Mouse (Mus musculus) cerebellum, adult 11 months (tissue): ENCODE data around the gene Myl6b.
"Not testable (repeated sequence)": the region's sequence is repeated elsewhere in the genome, so short reads cannot be mapped to it uniquely, and the experiment has no call there.

ENCODE experiments used
- DNase-seq: peaks from one replicate; pipeline ENCODE4 v3.0.0; 2022

The Myl6b gene

DNA sequence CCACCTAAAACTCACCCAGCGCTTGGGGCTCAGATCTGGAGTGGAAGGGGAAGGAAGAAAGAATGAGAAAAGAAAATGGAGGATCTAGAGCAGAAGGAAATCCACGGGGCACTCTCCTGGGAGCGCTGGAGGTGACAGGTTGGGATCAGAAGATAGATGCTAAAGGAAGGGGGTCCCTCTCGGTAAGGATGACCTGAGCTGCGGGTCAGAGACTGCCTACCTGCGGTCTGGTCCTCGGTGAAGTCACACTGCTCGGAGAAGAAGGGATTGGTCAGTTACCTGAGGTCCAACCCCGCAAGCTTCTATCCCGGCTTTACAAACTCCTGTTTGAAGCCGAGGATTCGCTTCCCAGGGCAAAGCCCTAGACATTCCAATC lies 5.2 kb downstream of the Myl6b start:
- no peak for DNase-seq

DNA sequence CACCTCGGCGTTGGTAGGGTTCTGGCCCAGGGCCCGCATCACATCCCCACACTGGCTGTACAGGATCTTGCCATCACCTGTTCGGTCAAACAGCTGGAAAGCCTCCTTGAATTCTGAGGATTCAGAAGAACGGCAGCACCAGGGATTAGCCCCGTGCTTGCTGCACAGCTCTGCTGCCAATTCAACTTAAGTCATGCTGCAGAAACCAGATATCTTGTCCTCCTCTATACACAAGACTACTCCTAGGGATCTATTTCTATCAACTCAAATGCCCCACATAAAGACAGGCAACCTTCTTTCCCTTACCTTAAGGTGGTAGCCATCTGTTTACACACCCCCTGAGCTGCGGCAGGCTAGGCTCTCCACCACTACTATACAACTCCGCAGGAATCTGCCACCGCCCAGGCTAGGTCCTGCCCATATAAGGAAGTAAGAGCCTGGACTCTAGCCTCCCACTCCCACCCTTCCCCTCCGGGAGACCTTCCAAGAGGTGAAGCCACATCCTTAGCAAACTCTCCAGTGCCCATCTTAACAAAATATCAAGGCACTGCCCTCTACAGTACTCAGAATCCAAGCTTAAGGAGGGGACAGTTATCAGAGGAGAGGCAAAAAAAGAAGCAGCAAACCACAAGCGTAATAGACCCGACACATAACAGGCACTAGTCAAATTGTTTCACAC lies 5.7 kb downstream of the Myl6b start:
- peak; percentile 50 for DNase-seq

DNA sequence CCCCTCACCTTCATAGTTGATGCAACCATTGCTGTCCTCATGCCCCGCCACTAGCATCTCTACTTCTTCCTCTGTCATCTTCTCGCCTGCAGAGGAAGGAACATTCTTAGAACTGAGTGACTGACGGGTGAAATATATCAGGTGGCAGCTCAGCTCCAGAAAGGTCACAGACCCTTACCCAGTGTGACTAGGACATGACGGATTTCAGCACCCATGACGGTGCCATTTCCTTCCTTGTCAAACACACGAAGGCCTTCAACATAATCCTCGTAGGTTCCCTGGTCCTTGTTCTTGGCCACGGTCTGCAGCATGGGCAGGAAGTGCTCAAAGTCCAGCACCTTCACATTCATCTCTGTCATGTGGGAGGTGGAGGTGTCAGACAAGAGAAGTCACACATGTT lies 6.4 kb downstream of the Myl6b start:
- DNase-seq, result not testable (repeated sequence)

DNA sequence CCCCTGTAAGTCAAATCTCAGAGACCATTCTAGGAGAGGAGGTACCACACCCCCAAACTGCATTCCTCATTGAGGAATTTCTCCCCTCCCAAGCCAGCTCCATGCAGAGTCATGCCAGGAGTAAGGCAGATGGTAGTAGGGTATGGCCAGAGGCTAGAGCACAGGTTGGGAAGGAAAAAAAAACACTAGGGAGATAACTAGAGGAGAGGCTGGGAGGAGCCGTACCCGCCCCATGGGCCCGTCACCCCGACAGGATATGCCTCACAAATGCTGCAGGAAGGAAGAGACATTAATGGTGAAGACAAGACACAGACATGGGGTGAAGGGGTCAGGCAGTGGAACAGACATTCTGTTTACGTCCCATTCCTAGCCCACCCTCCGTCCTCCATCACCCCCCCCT lies 7.0 kb downstream of the Myl6b start:
- DNase-seq, result no peak

DNA sequence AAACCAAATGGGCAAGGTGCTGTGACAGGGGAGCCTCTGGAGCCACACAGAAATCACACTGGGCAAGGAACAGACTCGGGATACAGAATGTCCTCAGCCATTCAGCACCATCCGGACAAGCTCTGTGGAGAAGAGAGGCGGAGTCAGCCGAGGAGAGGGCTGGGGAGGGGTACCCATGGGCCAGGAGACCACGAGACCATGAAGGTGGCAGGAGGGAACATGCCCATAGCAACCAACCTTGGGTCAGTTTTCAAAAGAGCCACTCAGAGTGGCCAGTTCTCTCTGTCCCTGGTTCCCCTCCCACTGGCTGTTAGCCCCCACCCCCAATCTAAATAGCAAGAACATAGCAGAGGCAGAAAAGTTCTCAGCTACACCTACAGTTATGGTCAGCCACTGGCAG lies 7.6 kb downstream of the Myl6b start:
- DNase-seq, result no peak

DNA sequence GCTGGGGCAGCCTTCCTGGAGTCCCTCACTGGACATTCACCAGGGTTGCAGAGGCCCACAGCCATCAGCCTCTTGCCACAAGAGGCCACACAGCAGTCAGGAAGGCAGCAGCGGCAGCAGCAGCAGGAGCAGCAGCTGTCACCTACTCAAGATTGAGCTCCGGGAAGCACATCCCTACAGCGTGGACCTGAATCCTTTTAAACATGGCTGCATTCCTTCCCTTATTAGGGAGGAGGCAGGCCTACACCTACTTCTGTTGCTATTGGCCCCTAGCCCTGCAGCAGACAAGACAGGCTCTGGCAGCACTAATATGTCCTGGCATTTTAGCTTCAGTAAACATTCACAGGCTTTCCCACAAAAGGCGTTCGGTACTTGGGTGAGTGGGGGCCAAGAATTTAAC lies 8.3 kb downstream of the Myl6b start:
- no peak for DNase-seq

DNA sequence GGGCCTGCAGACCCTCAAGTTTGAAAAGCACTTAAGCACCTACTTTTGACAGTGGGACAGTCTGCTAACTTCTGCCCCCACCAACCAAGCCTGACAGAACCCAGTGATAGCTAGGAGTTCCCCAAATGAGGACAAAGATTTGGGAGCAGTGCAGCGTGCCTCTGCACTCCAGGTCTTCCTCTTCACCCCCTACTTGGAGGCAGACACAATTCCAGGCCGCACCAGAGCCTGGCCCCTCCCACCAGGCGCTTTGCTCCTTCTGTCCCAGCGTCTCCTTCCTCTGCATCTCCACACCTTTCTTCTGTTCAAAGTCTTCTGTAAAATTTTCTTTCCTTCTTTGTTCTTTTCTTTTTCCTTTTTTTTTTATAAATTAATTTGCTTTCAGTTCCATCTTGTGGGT lies 8.7 kb downstream of the Myl6b start:
- no peak for DNase-seq

DNA sequence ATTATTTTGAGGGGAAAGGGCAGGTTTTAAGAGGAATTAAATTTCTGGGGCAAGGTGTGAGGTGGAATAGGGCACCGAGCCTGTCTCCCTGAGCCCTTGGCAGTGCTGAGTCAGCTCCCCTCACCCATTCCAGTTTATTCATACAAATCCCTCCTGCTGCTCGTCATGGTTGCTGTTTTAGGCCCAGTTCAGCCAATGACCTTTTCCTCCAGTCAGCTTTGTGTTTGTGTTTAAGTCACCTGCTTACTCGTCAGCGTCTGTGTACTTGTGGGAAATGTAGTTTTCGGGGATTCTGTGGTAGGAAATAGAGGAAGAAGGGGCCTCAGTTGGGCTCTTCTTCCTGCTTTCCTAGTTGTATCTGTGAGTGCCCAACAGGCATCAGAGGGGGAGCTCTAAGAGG lies 9.1 kb downstream of the Myl6b start:
- DNase-seq, result no peak

DNA sequence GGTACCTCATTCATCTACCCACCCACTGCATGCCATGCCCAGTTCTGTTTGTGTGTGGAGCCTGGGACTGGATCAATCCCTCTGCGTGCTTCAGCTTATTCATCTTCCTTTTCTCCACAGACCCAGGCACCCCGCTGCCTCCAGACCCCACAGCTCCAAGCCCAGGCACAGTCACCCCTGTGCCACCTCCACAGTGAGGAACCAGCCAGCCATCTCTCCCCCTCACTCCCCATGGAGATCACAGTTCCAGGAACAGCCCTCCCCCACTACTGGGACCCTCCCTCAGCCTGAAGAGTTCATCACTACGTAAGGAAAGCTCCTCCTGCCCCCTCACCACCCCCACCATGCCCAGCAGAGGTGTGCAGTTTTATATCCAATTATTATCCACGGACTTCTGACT lies 9.7 kb downstream of the Myl6b start:
- DNase-seq, result no peak

DNA sequence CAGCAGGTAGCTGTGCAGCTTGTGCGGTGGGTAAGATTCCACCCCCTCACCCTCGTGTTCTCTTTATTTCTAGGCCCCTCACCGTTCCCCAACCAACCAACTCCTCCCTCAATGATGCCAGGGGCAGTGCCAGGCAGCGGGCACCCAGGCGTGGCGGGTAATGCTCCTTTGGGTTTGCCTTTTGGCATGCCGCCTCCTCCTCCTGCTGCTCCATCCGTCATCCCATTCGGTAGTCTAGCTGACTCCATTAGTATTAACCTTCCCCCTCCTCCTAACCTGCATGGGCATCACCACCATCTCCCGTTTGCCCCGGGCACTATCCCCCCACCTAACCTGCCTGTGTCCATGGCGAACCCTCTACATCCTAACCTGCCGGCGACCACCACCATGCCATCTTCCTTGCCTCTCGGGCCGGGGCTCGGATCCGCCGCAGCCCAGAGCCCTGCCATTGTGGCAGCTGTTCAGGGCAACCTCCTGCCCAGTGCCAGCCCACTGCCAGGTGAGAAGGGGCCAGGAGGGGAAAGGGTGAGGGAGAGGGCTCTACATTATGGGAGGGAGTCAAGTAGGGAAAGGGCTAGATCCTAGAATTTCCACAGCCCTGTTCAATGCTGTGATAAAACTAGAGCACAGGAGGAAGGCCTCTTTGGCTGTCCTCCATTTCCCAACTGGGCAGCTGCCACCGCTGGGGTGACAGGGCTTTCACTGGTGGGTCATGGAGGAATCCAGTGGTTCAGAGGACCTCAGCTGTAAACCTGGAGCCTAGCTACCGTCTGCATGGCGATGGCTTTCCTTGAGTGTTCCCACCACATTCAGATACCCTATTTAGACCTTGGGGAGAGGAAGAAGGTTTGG lies 10.4 kb downstream of the Myl6b start:
- peak; percentile 56 for DNase-seq

DNA sequence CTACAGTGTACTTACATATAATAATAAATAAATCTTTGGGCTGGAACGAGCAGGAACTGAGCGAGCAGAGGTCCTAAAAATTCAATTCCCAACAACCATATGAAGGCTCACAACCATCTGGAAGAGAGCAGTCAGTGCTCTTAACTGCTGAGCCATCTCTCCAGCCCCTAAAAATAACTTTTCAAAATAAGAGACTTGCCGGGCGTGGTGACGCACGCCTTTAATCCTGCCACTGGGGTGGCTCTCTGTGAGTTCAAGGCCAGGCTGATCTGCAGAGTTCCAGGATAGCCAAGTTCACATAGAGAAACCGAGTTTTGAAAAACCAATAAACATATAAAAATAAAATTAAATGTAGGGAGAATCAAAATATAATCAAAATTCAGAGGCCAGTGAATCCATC lies 12.1 kb downstream of the Myl6b start:
- no peak for DNase-seq

DNA sequence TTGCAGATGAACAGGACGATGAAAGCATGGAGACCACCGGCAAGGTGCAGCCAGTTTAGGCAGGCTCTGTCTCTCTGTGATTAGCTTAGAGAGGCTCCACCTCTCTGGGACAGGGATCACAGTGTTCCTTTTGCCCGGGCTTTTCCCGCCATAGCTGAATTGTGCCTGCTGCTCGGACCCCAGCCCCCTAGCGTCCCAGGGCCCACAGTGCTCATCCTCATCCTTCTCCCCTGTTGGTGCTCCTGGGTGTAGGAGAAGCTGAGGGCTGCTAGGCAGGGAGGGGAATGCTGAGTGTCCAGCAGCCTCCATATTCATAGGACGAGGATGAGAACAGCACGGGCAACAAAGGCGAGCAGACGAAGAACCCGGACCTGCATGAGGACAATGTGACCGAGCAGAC lies 24.1 kb downstream of the Myl6b start:
- no peak for DNase-seq

DNA sequence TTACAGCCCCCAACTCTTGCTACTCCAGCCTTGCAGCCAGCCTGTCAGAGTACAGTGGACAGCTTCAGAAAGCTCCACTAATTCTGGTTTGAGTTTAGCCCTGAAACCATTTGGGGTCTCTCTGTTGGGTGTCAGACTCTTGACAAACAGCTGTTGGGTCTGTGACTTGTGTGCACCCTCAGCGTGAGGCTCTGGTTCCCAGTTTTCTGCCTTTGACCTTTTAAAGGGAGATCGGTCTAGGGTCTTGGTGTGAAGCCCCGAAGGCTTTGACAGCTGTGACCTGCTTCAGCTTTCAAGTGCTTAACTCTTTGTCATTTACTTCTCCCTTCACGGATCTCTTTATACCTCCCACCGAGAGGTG lies 38.2 kb downstream of the Myl6b start:
- DNase-seq, result no peak

DNA sequence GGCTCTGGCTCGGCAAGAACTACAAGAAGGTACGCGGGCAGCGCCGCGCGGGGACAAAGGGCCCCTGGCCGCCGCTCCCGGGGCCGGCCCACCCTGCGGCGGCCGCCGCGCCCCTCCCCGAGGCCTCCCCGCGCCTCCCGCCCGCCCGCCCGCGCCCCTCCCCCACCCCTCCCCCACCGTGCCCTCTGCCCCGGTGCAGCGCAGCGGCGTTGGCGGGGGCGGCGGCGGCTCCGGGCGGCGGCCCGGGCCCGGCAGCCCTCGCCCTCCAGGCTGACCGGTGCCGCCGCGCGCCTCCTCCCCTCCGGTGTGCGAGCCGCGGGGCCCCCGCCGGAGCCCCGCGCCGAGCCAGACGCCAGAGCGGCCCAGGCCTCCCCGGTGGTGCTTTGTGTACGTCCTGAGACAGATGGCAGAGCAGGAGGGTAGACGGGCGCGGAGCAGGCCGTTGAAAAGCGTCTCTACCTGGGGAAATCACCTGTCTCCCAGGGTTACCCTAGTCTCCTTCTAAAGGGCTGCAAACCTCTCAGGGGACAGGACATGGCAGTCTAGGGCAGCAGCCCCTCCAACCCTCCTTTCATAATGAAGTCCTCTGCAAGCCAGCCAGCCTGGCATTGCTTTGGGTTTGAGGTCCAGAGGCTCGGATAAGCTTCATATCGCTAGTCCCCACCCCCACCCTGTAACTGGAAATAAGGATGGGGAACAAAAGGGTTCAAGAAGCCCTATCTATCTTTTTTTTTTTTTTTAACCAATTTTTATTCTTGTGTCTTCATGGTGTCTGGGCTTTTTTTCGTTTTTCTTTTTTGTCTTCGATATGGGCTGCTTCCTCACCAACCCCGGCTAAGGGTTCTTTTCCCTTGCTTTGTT lies 38.8 kb downstream of the Myl6b start:
- DNase-seq, result peak; percentile 60

DNA sequence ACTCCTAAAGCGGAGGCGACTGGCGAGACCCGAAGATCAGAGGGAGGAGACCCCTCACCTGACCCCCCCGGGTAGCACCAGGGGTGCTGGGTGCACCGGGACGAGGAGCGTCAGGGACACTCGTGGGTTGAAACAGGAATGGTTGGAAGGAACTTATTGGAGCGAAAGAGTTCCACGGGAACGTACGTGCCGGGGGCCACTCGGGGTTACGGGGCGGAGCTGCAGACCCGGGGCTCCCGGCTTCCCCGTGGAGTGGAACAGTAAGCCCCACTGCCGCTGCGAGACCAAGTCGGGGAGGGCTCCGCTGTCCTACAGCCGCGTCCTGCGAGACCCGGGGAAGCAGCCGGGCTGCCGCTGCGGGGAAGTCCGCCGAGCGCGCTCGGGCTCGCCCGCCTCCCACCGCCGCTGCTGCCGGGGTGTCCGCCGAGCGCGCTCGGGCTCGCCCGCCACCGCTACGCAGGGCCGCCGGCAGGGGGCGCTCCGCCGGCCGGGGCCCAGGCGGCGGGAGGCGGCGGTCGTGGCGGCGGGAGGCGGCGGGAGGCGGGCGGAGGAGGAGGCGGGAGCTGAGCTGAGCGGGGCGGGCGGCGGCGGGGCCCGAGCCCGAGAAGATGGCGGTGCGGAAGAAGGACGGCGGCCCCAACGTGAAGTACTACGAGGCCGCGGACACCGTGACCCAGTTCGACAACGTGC lies 39.6 kb downstream of the Myl6b start, which contains the start of gene Smarcc2:
TSS of gene Smarcc2 (plus strand) at position 530 of the 690 bp plus-strand sequence.
- DNase-seq, result peak; percentile 85

DNA sequence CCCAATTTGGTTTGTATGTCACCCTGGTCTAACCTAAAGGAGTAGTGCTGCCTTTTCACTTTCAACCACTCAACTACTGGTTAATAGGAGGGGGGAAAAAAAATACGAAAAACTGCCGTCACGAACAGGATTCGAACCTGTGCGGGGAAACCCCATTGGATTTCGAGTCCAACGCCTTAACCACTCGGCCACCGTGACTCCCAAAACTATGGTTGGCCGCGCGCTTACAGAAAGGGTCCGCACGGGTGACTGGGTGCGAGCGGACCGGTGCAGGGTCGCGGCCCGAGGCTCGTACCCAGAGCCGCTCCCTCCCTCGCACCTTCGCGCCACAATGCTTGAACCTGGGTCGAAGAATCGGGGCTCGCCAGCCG lies 40.2 kb downstream of the Myl6b start:
- DNase-seq, result peak; percentile 90

DNA sequence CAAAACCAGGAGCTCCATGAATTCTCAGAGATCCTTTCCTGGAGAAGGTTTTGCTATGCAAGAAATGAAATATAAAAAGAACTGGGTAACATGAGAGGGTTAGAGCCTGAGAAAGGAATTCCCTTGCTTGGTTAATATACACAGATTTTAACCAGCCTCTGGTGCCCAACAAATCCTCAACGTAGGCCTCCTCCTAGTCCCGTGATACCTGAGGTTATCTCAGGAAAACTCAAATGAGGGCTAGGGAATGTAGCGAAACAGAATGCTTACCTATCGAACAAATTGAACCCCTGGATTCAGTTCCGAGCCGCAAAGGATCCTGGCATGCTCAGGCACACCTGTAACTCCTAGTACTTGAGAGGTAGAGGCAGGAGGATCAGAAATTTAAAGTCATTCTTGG lies 40.8 kb downstream of the Myl6b start:
- DNase-seq, result no peak

DNA sequence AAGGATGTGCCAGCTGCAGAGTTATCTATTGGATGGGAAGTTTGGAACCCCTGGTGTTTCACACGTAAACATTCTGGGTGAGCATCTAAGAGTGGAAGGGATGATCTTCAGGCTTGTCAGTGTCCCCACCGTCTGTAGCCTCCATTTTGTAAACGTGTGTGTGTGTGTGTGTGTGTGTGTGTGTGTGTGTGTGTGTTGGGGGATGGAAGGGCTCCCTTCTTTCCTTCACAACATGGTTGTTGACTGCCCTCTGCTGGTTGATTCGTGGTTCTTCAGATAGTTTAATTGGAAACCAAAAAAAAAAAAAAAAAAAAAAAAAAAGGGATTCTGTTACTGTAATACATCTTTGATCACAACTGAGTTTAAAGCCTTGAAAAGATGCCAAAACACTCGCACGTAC lies 43.2 kb downstream of the Myl6b start:
- DNase-seq, result peak; percentile 70

DNA sequence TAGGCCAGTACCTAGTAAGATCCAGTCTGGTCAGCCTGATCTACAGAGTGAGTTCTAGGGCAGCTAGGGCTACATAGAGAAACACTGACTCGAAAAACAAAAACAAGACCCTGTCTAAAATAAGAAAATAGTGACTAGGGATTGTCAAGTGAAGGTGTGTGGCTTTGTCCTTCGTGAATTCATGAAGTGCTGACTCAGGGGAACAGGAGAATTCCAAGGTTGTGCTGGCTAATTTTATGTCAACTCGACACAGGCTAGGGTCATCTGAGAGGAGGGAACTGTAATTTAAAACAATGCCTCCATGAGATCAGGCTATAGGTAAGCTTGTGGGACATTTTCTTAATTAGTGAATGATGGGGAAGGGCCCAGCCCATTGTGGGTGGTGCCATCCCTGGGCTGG lies 44.0 kb downstream of the Myl6b start:
- no peak for DNase-seq

DNA sequence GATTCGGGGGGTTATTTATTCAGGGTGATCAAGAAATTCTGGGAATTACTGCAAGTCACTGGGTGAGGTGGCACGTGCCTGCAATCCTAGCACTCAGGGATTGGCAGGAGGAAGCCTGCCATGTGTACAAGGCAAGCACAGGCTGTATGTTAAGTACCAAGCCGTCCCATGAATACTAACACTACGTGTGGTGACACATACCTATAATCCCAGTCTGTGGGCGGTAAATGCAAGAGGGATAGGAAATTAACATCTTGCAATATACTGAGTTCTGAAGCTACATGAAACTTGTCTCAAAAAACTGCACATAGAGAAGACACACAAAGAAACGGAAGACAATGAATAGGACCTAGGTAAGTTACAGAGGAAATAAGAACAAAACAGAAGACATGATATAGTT lies 47.5 kb downstream of the Myl6b start:
- no peak for DNase-seq

DNA sequence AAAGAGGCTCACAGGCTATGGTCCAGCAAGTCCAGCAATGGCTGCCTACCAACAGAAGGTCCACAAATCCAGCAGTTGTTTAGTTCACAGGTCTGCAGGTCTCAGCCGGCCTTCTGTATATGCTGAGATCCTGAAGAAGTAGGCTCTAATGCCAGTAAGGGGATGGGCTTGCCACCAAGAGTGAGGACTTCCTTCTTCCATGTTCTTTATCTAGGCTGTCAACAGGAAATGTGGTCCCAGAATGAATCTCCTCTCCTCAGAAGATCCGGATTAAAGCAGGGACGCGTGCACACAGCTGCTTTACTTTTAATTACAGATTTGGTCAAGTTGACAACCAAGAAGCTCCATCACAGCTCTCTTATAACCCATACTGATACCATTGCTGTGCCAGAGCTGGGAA lies 53.1 kb downstream of the Myl6b start:
- DNase-seq, result no peak

DNA sequence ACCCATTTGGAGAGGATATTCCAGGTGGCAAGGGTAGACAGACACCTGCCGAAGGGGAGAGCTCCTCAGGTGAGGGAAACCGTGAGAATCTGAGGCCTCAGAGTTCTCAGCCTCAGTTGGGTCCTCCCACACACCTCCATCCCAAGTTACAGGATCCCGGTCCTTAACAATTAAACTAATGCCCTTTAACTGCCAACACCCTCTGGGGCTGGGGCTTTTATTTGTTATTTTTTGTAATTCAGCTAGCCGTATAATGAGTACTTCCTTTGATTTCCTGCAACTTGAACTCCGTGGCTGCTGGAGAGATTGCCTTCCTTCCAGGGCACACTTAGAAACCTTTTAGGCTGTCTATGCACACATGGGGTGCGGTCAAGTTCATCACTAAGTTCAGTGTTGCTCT lies 54.1 kb downstream of the Myl6b start:
- no peak for DNase-seq
